Mouse (Mus musculus) common myeloid progenitor, adult 5-6 weeks (primary cell): Measurements from ENCODE around the gene Lhx6. TPM values are rescaled to one million over a fixed set of nuclear protein-coding genes. Genes with fewer than 3 reads are reported as not detected.
A peak's percentile ranks its signal among the peaks of the same experiment; 100 is the strongest.

Experiments
- ATAC-seq: replicated peaks from 2 replicates; pipeline ENCODE4 v1.8.0; 2016; ENCODE audit warnings: low read depth, mild to moderate bottlenecking, moderate TSS enrichment, inconsistent platforms; ENCODE audit not compliant: poor library complexity, severe bottlenecking
- total RNA-seq: library from RNA; stranded (forward); fragments of 200-1000, 187-1606 nt; gene quantifications from 2 replicates; pipeline ENCODE4 v1.2.3, GENCODE M21; 2017

Gene Lhx6
- total RNA-seq, 1 experiment from 2014 or later, result not detected

GRCm38 (mm10) chr2:36093914-36094475 is 11.2 kb downstream of the Lhx6 start:
- peak; percentile 12; the same call in 1 of the 2 replicates for ATAC-seq

GRCm38 (mm10) chr2:36093301-36093700 is 11.9 kb downstream of the Lhx6 start:
- no peak for ATAC-seq

GRCm38 (mm10) chr2:36092748-36093147 is 12.5 kb downstream of the Lhx6 start:
- ATAC-seq, result no peak

GRCm38 (mm10) chr2:36090853-36091741 is 14.1 kb downstream of the Lhx6 start:
- ATAC-seq, result peak; percentile 66

GRCm38 (mm10) chr2:36089190-36089589 is 16.0 kb downstream of the Lhx6 start:
- ATAC-seq, result no peak

DNA sequence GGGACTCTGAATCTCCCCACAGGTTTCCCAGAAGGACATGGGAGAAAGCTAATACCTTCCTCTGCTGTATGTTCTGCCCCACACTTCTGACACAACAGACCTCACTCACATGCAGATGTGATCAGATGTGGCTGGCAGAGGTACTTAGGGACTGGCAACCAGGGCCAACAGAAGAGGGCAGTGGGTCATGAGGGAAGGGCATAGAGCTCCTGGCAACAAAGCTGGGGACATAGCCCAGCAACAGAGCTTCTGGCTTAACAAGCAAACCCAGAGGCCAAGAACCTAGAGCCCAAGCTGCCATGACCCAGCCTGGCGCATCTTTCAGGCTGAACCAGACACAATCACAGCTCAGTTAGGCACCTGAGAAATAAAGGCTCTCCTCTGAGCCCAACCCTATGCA is 20.2 kb downstream of the Lhx6 start:
- no peak for ATAC-seq

- ATAC-seq, result no peak
Observed at GRCm38 (mm10) chr2:36082802-36083580, 22.2 kb downstream of the Lhx6 start.

GRCm38 (mm10) chr2:36081446-36081845 is 23.8 kb downstream of the Lhx6 start:
- ATAC-seq, result no peak

DNA sequence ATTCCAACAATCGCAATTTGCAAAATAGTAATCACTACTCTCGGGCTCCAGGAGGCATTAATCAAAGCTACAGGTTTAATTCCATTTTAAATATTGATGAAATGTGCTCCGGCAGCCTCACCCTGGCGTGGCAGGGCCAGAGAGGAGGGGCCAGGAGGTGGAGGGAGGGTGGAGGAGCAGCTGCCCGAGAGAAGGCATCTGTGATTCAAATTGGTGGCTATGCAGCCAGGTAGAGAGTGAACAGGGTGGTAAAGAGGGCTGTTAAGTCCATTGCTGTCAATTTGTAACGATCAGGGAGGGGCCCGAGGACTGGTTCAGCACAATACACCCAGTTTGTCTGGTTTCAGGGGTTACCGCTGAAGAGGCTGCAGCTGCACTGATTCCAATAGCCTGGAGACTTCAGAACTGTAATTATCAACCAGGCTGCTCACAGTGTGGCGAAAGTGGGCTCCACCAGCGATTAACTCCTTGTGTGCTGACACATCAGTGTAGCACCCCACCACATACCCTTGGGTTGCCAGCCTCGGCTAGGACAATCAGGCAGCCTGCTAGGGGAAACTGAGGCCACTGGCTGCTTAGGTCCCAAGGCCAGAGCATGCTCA is 27.9 kb downstream of the Lhx6 start:
- ATAC-seq, result no peak

DNA sequence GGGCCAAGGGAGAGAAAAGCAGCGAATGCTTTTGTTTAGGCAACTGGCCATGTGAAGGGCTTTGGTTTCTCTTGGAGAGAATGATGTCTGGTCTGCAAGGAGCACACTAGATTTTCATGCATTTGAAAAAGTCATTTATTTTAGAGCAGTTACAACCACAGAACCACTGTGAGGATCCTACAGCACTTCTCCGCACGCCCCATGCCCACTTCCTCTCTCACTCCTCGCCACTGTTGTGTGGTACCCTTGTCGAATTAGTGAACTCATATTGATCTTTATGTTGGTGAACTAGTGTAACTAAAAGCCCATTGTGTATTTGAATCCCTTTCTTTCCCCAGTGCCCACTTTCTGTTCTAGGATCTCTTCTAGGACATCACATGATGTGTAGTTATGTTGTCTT is 30.0 kb downstream of the Lhx6 start:
- 0 out of 2 replicates have a peak, but pooled peaks have one; percentile 58 for ATAC-seq

DNA sequence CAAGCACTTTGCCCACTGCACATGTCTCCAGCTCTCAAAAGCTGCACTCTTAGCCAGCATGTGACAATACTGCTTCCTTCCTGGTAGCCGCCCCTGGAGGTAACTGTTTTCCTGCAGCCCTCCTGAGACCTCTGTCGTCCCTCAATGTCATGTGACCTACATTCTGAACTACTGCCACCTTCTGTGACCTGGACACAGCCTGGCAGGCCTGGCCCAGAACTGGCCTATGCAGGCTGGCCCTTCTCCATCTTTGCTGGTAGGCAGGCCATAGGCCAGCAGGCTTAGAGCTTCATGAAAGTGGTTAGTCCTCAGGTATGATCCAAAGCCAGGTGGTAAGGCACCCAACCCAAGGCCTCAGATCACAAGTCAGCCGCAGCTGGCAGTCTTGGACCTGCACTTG is 31.4 kb downstream of the Lhx6 start:
- no peak for ATAC-seq

DNA sequence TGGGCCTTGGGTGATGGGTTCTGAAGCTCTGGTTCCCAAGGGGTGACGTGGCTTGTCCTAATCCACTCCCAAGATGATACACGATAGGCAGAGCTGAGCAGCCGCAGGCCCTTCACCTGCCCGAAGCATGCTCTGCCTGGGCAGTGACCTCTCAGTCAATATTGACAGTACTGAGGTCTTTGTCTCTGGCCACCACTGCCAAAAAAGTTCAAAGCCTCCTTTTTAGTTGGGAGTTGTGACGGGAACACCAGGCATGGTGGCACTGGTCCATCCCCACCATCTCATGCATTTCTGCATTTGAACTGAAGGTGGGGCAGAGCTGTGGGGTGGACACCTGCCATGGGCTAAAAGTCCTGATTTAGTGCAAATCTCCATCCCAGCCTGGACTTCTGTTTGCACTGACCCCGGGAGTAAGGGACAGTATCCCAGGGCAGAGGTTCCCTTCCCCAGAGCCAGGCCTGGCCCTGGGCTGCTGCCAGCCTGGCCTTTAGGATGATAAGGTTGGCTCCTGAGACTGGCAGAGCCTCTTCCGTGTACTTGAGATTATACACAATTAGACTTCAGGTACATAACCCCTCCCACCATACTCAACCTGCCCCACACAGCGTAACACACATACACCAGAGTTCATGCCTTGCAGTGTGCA is 33.4 kb downstream of the Lhx6 start:
- ATAC-seq, result no peak

DNA sequence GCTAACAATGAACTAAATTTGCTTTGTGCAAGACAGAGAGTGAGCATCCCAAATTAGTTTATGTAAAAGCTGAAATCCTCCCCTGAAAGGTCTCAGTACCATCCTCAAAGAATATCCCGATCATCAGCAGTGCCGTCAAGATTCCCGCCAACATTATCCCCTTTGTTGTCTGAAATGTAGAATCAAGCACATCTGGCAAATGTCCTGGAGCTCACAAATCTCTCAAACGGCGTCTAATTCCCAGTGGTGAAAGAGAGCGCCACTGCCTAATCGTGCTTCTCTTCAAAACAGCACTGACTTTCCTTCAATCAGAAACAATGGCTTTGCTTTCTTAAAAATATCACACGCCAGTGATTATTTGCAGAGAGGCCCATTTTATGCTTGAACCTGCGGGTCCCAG is 38.1 kb downstream of the Lhx6 start:
- ATAC-seq, result no peak

DNA sequence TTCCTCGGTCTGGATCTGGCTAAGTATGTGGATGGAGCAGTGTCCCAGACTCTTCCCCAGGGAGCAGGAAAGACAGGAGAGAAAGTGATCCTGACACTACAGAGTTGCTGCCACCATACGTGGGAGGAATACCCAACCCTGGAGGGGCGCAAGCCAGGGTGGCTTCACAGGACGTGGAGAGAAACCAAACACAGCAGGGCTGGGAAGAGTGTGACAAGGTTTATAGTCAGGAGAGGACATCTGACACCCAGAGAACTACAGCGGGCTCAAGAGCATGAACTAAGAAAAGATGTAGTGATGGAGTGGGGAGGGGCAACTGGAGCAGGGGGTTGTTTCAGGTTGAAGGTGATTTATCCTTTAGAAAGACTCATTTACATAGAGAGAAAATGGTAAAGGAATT is 43.8 kb downstream of the Lhx6 start:
- ATAC-seq, result no peak

GRCm38 (mm10) chr2:36056248-36056647 is 49.0 kb downstream of the Lhx6 start:
- no peak for ATAC-seq

- ATAC-seq, result no peak
Observed at GRCm38 (mm10) chr2:36053249-36053648, 52.0 kb downstream of the Lhx6 start.

DNA sequence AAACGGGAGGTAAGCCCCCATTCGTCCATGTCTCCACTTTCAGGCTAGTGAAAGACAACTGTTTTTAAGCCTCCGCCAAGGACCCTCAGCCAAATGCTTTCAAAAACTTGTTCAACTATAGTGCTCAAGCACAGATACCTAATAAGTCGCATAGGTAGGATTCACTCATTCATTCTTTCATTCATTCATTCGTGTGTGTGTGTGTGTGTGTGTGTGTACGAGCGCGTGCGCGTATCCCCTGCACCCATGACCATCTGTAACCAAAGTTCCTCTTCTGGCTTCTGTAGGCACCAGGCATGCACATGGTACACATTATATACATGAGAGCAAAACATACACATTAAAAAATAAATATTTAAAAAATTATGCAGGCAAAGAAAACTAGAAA is 55.6 kb downstream of the Lhx6 start:
- ATAC-seq, result peak; percentile 3; the same call in 1 of the 2 replicates

- ATAC-seq, result peak; percentile 96
Observed at GRCm38 (mm10) chr2:36048748-36049566, 56.3 kb downstream of the Lhx6 start, which contains the start of the genes Ndufa8 and Morn5. TSS of gene Ndufa8 (minus strand) at chr2:36049406. TSS of gene Morn5 (plus strand) at chr2:36049458.

- ATAC-seq, result no peak
Observed at GRCm38 (mm10) chr2:36048164-36048563, 57.0 kb downstream of the Lhx6 start.
